Comparison of ENCODE assay signal across 9 mouse cellular contexts in the genomic region with DNA sequence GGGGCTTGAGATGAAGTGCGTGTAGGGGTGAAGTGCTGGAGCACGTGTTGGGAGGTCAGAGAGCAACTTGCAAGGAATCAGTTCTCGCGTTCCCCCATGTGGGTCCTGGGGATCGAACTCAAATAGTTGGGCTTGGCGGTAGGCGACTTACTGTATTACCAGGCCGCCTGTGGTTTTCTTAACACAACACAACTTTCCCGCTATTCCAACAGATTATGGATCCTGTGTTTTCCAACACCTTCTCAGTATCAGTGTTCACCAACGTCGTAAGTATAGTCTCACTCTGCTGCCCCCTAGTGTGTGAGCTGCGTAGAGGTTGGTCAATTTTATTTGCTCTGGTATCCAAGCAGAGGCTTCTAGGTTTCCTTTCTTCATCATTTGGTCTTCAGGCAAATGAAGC. TPM values are rescaled to one million over a fixed set of nuclear protein-coding genes. Genes with fewer than 3 reads are reported as not detected.
DNase-seq lines count a peak whose midpoint lies in the region; ATAC-seq and TF ChIP-seq lines count a peak whose summit lies in the region.
"Had no signal": no experiment of that assay in that cellular context is flagged by ENCODE, and none has a peak within 500 bp of the region (broad histone marks: within the 10 kb centered on the region; RNA-seq: fewer than 3 reads in every experiment).

No protein-coding gene starts in this region.

- H3K4me3 ChIP-seq in layer of hippocampus, adult 2 months: no peak overlapping the region
- no peak overlapping the region for H3K4me3 ChIP-seq in MEL (ENCODE audit: control insufficient read depth in 1 of 2, insufficient read depth in 1 of 2, low read depth in 2 of 2, low read length in 2 of 2)
- H3K4me3 ChIP-seq in limb, embryonic 11.5 days (ENCODE audit: low read depth, low read length): no peak overlapping the region
- H3K4me3 ChIP-seq: limb, embryonic 12.5 days had no signal

- TF ChIP-seq CTCF in layer of hippocampus, adult 2 months (conservative IDR thresholded peaks at IDR 0.05): peak; percentile 77
- TF ChIP-seq CTCF in MEL (IDR thresholded peaks at IDR 0.05 in 2 of 3, conservative IDR thresholded peaks at IDR 0.05 in 1 of 3; ENCODE audit: control insufficient read depth in 1 of 3, insufficient read depth in 1 of 3, low read depth in 2 of 3, low read length in 3 of 3, poor library complexity in 1 of 3, severe bottlenecking in 1 of 3): peak; percentile 48 to 66 (median 57)

- intact Hi-C loops in gastrocnemius, postnatal 14 days (cut with DNase I; ENCODE audit: low total_unique reads): no loop called here

- H3K9me3 ChIP-seq in MEL (replicated peaks; ENCODE audit: insufficient read depth, low read length): no peaks in the 10 kb centered on the region
- no peaks in the 10 kb centered on the region for H3K9me3 ChIP-seq in limb, embryonic 11.5 days (ENCODE audit: control insufficient read depth, low read length)
- H3K9me3 ChIP-seq: limb, embryonic 12.5 days had no signal

- no peak overlapping the region for H3K9ac ChIP-seq in MEL (ENCODE audit: control insufficient read depth, low read depth, low read length, poor library complexity, severe bottlenecking)
- no peak overlapping the region for H3K9ac ChIP-seq in limb, embryonic 11.5 days (ENCODE audit: low read length)
- H3K9ac ChIP-seq: limb, embryonic 12.5 days had no signal

- no peak overlapping the region for H3K27ac ChIP-seq in layer of hippocampus, adult 2 months
- H3K27ac ChIP-seq in MEL (ENCODE audit: control insufficient read depth, low read depth, low read length): no peak overlapping the region
- H3K27ac ChIP-seq in limb, embryonic 11.5 days (replicated peaks; ENCODE audit: low read depth, low read length): no peak overlapping the region
- H3K27ac ChIP-seq: limb, embryonic 12.5 days had no signal

- no peak for TF ChIP-seq POLR2A in MEL (IDR thresholded peaks at IDR 0.05; ENCODE audit: control insufficient read depth in 1 of 2, insufficient read depth in 1 of 2, low read depth in 1 of 2, low read length in 2 of 2, poor library complexity in 1 of 2)

- 47% methylated on average over 12 of the region's 12 CpGs for WGBS in limb, embryonic 11.5 days

- H3K36me3 ChIP-seq in MEL (ENCODE audit: control insufficient read depth in 1 of 2, insufficient read depth in 2 of 2, low read length in 2 of 2): no peaks in the 10 kb centered on the region
- no peaks in the 10 kb centered on the region for H3K36me3 ChIP-seq in limb, embryonic 11.5 days (ENCODE audit: control insufficient read depth, insufficient read depth, low read length)

- TF ChIP-seq RAD21 in MEL (IDR thresholded peaks at IDR 0.05; ENCODE audit: low read depth, low read length): peak; percentile 26

- H3K27me3 ChIP-seq in MEL (ENCODE audit: control insufficient read depth in 1 of 2, insufficient read depth in 2 of 2, low read length in 2 of 2): no peaks in the 10 kb centered on the region
- H3K27me3 ChIP-seq in limb, embryonic 11.5 days (ENCODE audit: control insufficient read depth, insufficient read depth, low read length): no peaks in the 10 kb centered on the region
- H3K27me3 ChIP-seq: limb, embryonic 12.5 days had no signal

- H3K4me2 ChIP-seq in limb, embryonic 11.5 days (ENCODE audit: low read depth, severe bottlenecking): no peak overlapping the region
- H3K4me2 ChIP-seq: limb, embryonic 12.5 days had no signal

- no peaks in the 10 kb centered on the region for H3K79me2 ChIP-seq in MEL (ENCODE audit: control insufficient read depth, insufficient read depth, low read length, poor library complexity)

- H3K4me1 ChIP-seq in MEL (ENCODE audit: control insufficient read depth in 1 of 2, insufficient read depth in 2 of 2, low read length in 2 of 2): no peaks in the 10 kb centered on the region; a peak in 1 of 4 replicates
- H3K4me1 ChIP-seq in limb, embryonic 11.5 days (ENCODE audit: control insufficient read depth, insufficient read depth, low read length): no peaks in the 10 kb centered on the region
- H3K4me1 ChIP-seq: limb, embryonic 12.5 days had no signal

- TF ChIP-seq EP300 in MEL (IDR thresholded peaks at IDR 0.05; ENCODE audit: low read depth in 1 of 2, low read length in 2 of 2): no peak

- peak in 1 of 2 experiments; percentile 48 for DNase-seq in layer of hippocampus, adult 2 months (ENCODE audit: low spot score in 2 of 2)
- no peak for DNase-seq in layer of hippocampus, adult 9-10 months (ENCODE audit: low spot score)
- peak; percentile 63 for DNase-seq in MEL (ENCODE audit: low read depth, low spot score)
- peak; percentile 42 for DNase-seq in c-Kit-positive CD71-positive TER-119-positive erythroid progenitor cells, embryonic 14.5 days (ENCODE audit: low spot score)
- DNase-seq in gastrocnemius, postnatal 14 days: peak; percentile 33
- peak; percentile 54 for DNase-seq in limb, embryonic 11.5 days (ENCODE audit: low spot score)
- DNase-seq in right cerebral cortex, postnatal 14 days: peak; percentile 36
- DNase-seq in ovary, adult 18-20 months (ENCODE audit: low spot score): no peak

- ATAC-seq in limb, embryonic 11.5 days (ENCODE audit: insufficient number of reproducible peaks, low FRiP score, low TSS enrichment, low read depth): no peak

TF ChIP-seq in MEL, 35 proteins besides CTCF, POLR2A, EP300 and RAD21:
- TF ChIP-seq MAX (IDR thresholded peaks at IDR 0.05; ENCODE audit: low read length) (no peak), SMC3 (IDR thresholded peaks at IDR 0.05; ENCODE audit: low read depth, low read length) (peak; percentile 50), UBTF (IDR thresholded peaks at IDR 0.05; ENCODE audit: borderline replicate concordance, insufficient read depth, low read depth, low read length) (no peak)

RNA-seq across cellular contexts. Expression of gene Nkrf, which starts 8.6 kb away (rescaled TPM):
- total RNA-seq in layer of hippocampus, adult 2 months (2021): 10 to 100 TPM; 29.7 to 32.2 TPM
- 9.2 and 9.5 TPM in 2 replicates for total RNA-seq in MEL (2012; rRNA removed)
- 10 to 100 TPM; 14.1 to 59.3 TPM for polyA plus RNA-seq in MEL (2012; ENCODE audit: insufficient read depth in 1 of 2, insufficient read length in 2 of 2, low read depth in 1 of 2, low replicate concordance in 2 of 2, missing spikeins in 1 of 2)
- total RNA-seq in gastrocnemius, postnatal 14 days (2021): 1 to 10 TPM; 3.7 to 4.2 TPM
- 2.6 and 2.9 TPM in 2 replicates for polyA plus RNA-seq in limb, embryonic 11.5 days (2014; fragmentation: Nextera tagmentation; extraction: Ambion mirVana)

RNA-seq across cellular contexts. Expression of gene C330007P06Rik, which starts 37.4 kb away (rescaled TPM):
- 10 to 100 TPM; 40.4 TPM for total RNA-seq in layer of hippocampus, adult 2 months (2021)
- total RNA-seq in MEL (2012; rRNA removed): 15.1 and 16.0 TPM in 2 replicates
- polyA plus RNA-seq in MEL (2012; ENCODE audit: insufficient read depth in 1 of 2, insufficient read length in 2 of 2, low read depth in 1 of 2, low replicate concordance in 2 of 2, missing spikeins in 1 of 2): 10 to 100 TPM in 1 of 2 experiments, not detected in 1; 17.1 TPM
- total RNA-seq in gastrocnemius, postnatal 14 days (2021): 10 to 100 TPM; 11.3 to 11.7 TPM
- polyA plus RNA-seq in limb, embryonic 11.5 days (2014; fragmentation: Nextera tagmentation; extraction: Ambion mirVana): 36.0 and 41.8 TPM in 2 replicates

RNA-seq across cellular contexts. Expression of gene Ube2a, which starts 37.6 kb away (rescaled TPM):
- 10 to 100 TPM; 52.0 to 53.8 TPM for total RNA-seq in layer of hippocampus, adult 2 months (2021)
- total RNA-seq in MEL (2012; rRNA removed): 34.0 and 39.3 TPM in 2 replicates
- 100 to 1,000 TPM; 105 to 971 TPM for polyA plus RNA-seq in MEL (2012; ENCODE audit: insufficient read depth in 1 of 2, insufficient read length in 2 of 2, low read depth in 1 of 2, low replicate concordance in 2 of 2, missing spikeins in 1 of 2)
- total RNA-seq in gastrocnemius, postnatal 14 days (2021): 10 to 100 TPM; 36.8 to 38.6 TPM
- 124 and 129 TPM in 2 replicates for polyA plus RNA-seq in limb, embryonic 11.5 days (2014; fragmentation: Nextera tagmentation; extraction: Ambion mirVana)

Comparison
In these comparisons a context has a peak if more than half of its experiments do, and no peak if none do; other contexts are left out.
1. DNase-seq: peak in MEL (single experiment), c-Kit-positive CD71-positive TER-119-positive erythroid progenitor cells, embryonic 14.5 days (single experiment), gastrocnemius, postnatal 14 days (single experiment), limb, embryonic 11.5 days (single experiment) and right cerebral cortex, postnatal 14 days (single experiment); none in layer of hippocampus, adult 9-10 months (single experiment) and ovary, adult 18-20 months (single experiment).